8 mouse cellular contexts compared by ENCODE assay signal in the genomic region with DNA sequence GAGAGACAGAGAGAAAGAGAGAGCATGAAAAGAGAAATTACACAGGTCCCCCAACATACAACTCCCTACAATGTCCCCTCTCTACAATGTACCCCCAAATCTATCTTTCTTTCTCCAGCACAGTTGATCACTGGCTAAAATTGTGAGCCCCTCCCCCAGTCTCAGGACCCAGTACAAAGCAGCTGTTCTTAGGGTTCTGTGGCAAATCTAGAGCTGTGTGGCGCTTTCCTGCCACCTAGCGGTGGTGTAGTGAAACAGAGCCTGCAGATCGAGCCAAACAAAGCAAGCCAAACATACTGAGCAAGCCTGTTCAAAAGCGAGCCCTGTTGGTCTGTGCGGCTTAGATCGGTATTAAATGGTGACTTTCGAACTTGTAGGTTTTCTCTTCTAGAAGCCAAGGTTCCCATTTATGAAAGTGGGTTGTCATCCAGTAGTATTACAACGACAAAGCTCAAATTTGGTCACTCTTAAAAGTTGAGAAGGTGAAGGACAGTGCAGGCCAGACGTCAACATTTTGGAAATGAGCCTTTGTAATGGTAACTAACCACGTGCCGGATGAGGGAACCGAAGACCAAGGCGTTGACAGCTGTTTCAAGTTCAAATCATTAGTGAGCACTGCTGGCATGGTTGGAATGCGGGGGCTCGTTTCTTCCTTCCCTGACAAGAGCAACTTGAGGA. TPM values are rescaled to one million over a fixed set of nuclear protein-coding genes. Genes with fewer than 3 reads are reported as not detected.
DNase-seq lines count a peak whose midpoint lies in the region; ATAC-seq lines count a peak whose summit lies in the region.

No protein-coding gene starts in this region.

- H3K27me3 ChIP-seq in midbrain, embryonic 15.5 days (replicated peaks) = no peaks in the 10 kb centered on the region

- H3K4me1 ChIP-seq in midbrain, embryonic 15.5 days = peaks cover 10% of the 10 kb centered on the region; the same call in 1 of the 2 replicates

- WGBS in midbrain, embryonic 15.5 days = 27% methylated on average over 15 of the region's 15 CpGs

- H3K27ac ChIP-seq in midbrain, embryonic 15.5 days = no peak overlapping the region

- peak; percentile 11 for DNase-seq in 3134 (ENCODE audit: extremely low read depth, insufficient read length, low spot score)
- DNase-seq in adrenal gland, adult (ENCODE audit: inconsistent age in 2 of 2, low spot score in 1 of 2) = peak; percentile 76 to 91
- DNase-seq in embryo, embryonic 10.5 days (ENCODE audit: low spot score) = peak; percentile 90
- DNase-seq in gastrocnemius, postnatal 25 days = peak; percentile 64
- peak; percentile 66 for DNase-seq in kidney, adult 11 months
- DNase-seq in left cerebral cortex, postnatal 36 days (ENCODE audit: low spot score in 2 of 2) = peak; percentile 81 to 84
- DNase-seq in spleen, postnatal 10 days (ENCODE audit: low spot score in 2 of 2) = peak; percentile 32 to 75

- intact Hi-C loops in left cerebral cortex, postnatal 36 days (cut with DNase I) = loop anchor here (5.0 kb wide), 2 partner anchors 162 to 562 kb away; no protein-coding TSS in a partner anchor

- H3K9me3 ChIP-seq in midbrain, embryonic 15.5 days = no peaks in the 10 kb centered on the region

- no peaks in the 10 kb centered on the region for H3K36me3 ChIP-seq in midbrain, embryonic 15.5 days (replicated peaks)

- H3K4me2 ChIP-seq in midbrain, embryonic 15.5 days = no peak overlapping the region

- H3K9ac ChIP-seq in midbrain, embryonic 15.5 days = no peak overlapping the region

- no peak overlapping the region for H3K4me3 ChIP-seq in midbrain, embryonic 15.5 days

- ATAC-seq in midbrain, embryonic 15.5 days (replicated peaks) = peak; percentile 85

RNA-seq across cellular contexts. Expression of a gene that starts 44.8 kb away (rescaled TPM):
- under 1 TPM; 0.67 to 0.77 TPM for total RNA-seq in gastrocnemius, postnatal 25 days (2021)
- 1 to 10 TPM; 7.7 to 9.6 TPM for total RNA-seq in left cerebral cortex, postnatal 36 days (2021)
- 20.3 and 20.4 TPM in 2 replicates for polyA plus RNA-seq in midbrain, embryonic 15.5 days (2015; fragmentation: Nextera tagmentation; extraction: Ambion mirVana)

Comparison
In these comparisons a context has a peak if more than half of its experiments do, and no peak if none do; other contexts are left out.
1. DNase-seq: peak in every context shown above with its lines; median percentile 90 in embryo, embryonic 10.5 days; 84 in adrenal gland, adult; 82 in left cerebral cortex, postnatal 36 days; 66 in kidney, adult 11 months; 64 in gastrocnemius, postnatal 25 days; 54 in spleen, postnatal 10 days; 11 in 3134.
2. RNA of a gene that starts 44.8 kb away (total RNA-seq): 7.7 to 9.6 TPM in left cerebral cortex, postnatal 36 days; 0.67 to 0.77 TPM in gastrocnemius, postnatal 25 days; every median in the first group is over 4 times any median in the second.